Mouse (Mus musculus) subcutaneous adipose tissue, adult 2 months (tissue): ENCODE results near the gene Spag16. TPM values are rescaled to one million over a fixed set of nuclear protein-coding genes. Genes with fewer than 3 reads are reported as not detected.

Source experiments
- polyA plus RNA-seq: library from polyadenylated mRNA; depleted of rRNA; stranded (reverse); fragments of >200 nt; gene quantifications from 2 replicates; pipeline ENCODE4 v1.2.3, GENCODE M21; 2012; ENCODE audit warnings: low replicate concordance; rRNA removed

Spag16 gene
- not detected in 2 replicates for polyA plus RNA-seq

GRCm38 (mm10) chr1:69826806-69827703, at the start of gene Spag16:
Gene Spag16, plus strand, starts transcription at chr1:69826970.

DNA sequence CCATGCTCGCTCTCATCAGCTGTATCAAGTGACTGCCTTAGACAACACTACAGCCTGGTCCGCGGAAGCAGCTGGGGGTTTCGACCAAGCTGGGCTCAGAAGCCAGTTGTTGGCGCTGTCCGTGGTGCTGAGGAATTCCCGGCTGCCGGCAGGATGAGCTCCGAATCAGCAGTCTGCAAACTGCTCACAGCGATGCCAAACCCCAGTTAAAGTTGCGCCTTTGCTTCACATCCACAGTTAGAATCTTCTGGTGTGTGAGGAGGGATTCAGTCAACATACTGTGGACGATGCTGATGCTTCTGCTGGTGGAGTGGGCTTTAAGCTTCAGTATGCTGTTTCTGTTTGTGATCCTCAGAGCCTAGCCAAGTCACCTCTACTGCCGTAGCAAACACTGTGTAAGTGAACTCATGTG, 898.9 kb downstream of the Spag16 start, which contains the start of gene Vwc2l:
Gene Vwc2l, plus strand, starts transcription at position 61 of the 412 bp plus-strand sequence.

Other genes with a start within 250 kb of the Spag16 start
- 1.1 and 2.1 TPM in 2 replicates for gene Ikzf2, start 139.7 kb upstream of the Spag16 start, polyA plus RNA-seq